Mouse (Mus musculus) MEL (cell line): Measurements from ENCODE around the gene Cacna1f. TPM values are rescaled to one million over a fixed set of nuclear protein-coding genes. Genes with fewer than 3 reads are reported as not detected.
A peak's percentile ranks its signal among the peaks of the same experiment; 100 is the strongest.

Source experiments
- DNase-seq: peaks from one replicate; pipeline ENCODE4 v3.0.0; 2011; ENCODE audit warnings: low read depth, low spot score
- H3K27ac ChIP-seq: 2 replicates; pipeline ENCODE4 v1.5.1; 2012; ENCODE audit warnings: low read depth, mild to moderate bottlenecking, control low read depth, low read length, moderate library complexity; ENCODE audit not compliant: control insufficient read depth
- H3K27me3 ChIP-seq, 2 experiments: fragments of 150-350 bp in 1 of 2; sonication (generic) in 1 of 2; 2 replicates each; pipeline ENCODE4 v1.6.1; 2012; ENCODE audit warnings: low read length in 2 of 2, mild to moderate bottlenecking in 2 of 2, improper control_type of control experiment in 1 of 2, moderate library complexity in 1 of 2; ENCODE audit not compliant: insufficient read depth in 2 of 2, control insufficient read depth in 1 of 2
- H3K36me3 ChIP-seq, 2 experiments: 2 replicates each; pipeline ENCODE4 v1.6.1; 2012 to 2014; ENCODE audit warnings: low read length in 2 of 2, improper control_type of control experiment in 1 of 2, inconsistent platforms in 1 of 2, mild to moderate bottlenecking in 1 of 2; ENCODE audit not compliant: insufficient read depth in 2 of 2, control insufficient read depth in 1 of 2
- H3K4me1 ChIP-seq, 2 experiments: fragments of 150-350 bp in 1 of 2; sonication (generic) in 1 of 2; 2 replicates each; pipeline ENCODE4 v1.6.1; 2012; ENCODE audit warnings: low read length in 2 of 2, improper control_type of control experiment in 1 of 2, mild to moderate bottlenecking in 1 of 2; ENCODE audit not compliant: insufficient read depth in 2 of 2, control insufficient read depth in 1 of 2
- H3K4me3 ChIP-seq, 2 experiments: fragments of 150-350 bp in 1 of 2; sonication (generic) in 1 of 2; 2 replicates each; pipeline ENCODE4 v1.5.1; 2012; ENCODE audit warnings: low read depth in 2 of 2, low read length in 2 of 2, mild to moderate bottlenecking in 2 of 2, moderate library complexity in 2 of 2, control low read depth in 1 of 2, improper control_type of control experiment in 1 of 2; ENCODE audit not compliant: control insufficient read depth in 1 of 2, insufficient read depth in 1 of 2
- H3K79me2 ChIP-seq: 2 replicates; pipeline ENCODE4 v1.6.1; 2012; ENCODE audit warnings: mild to moderate bottlenecking, low read length, moderate library complexity; ENCODE audit not compliant: control insufficient read depth, poor library complexity, insufficient read depth
- H3K9ac ChIP-seq: 2 replicates; pipeline ENCODE4 v1.6.1; 2012; ENCODE audit warnings: low read depth, mild to moderate bottlenecking, control low read depth, low read length, moderate library complexity; ENCODE audit not compliant: control insufficient read depth, poor library complexity, severe bottlenecking
- H3K9me3 ChIP-seq: fragments of 150-350 bp; sonication (generic); replicated peaks from 2 replicates; pipeline ENCODE4 v1.6.1; 2012; ENCODE audit warnings: mild to moderate bottlenecking, low read length, improper control_type of control experiment, moderate library complexity; ENCODE audit not compliant: insufficient read depth
- CTCF ChIP-seq, 3 experiments: IDR thresholded peaks in 2 of 3; conservative IDR thresholded peaks in 1 of 3; 2 replicates each; pipeline ENCODE4 v1.5.1; 2011 to 2012; ENCODE audit warnings: low read length in 3 of 3, low read depth in 2 of 3, mild to moderate bottlenecking in 2 of 3, improper control_type of control experiment in 1 of 3, inconsistent platforms in 1 of 3, mixed read lengths in 1 of 3, moderate library complexity in 1 of 3; ENCODE audit not compliant: control insufficient read depth in 1 of 3, insufficient read depth in 1 of 3, poor library complexity in 1 of 3, severe bottlenecking in 1 of 3
- E2F4 ChIP-seq: IDR thresholded peaks from 2 replicates; pipeline ENCODE4 v1.6.1; 2011; ENCODE audit warnings: low read depth, low read length, improper control_type of control experiment, borderline replicate concordance
- EP300 ChIP-seq, 2 experiments: IDR thresholded peaks; 2 replicates each; pipeline ENCODE4 v1.6.1; 2011; ENCODE audit warnings: improper control_type of control experiment in 2 of 2, low read length in 2 of 2, low read depth in 1 of 2, mild to moderate bottlenecking in 1 of 2
- GABPA ChIP-seq: IDR thresholded peaks from 2 replicates; pipeline ENCODE4 v1.6.1; 2012; ENCODE audit warnings: low read depth, mild to moderate bottlenecking, inconsistent platforms, low read length, improper control_type of control experiment, moderate library complexity
- HCFC1 ChIP-seq: IDR thresholded peaks from 2 replicates; pipeline ENCODE4 v1.6.1; 2012; ENCODE audit warnings: low read depth, mild to moderate bottlenecking, inconsistent platforms, low read length, improper control_type of control experiment, moderate library complexity
- KAT2A ChIP-seq: conservative IDR thresholded peaks from 2 replicates; pipeline ENCODE4 v1.6.1; 2012; ENCODE audit warnings: low read depth, low read length, improper control_type of control experiment, inconsistent platforms
- MAZ ChIP-seq: IDR thresholded peaks from 2 replicates; pipeline ENCODE4 v1.6.1; 2012; ENCODE audit warnings: low read depth, mild to moderate bottlenecking, inconsistent platforms, low read length, improper control_type of control experiment
- MEF2A ChIP-seq: IDR thresholded peaks from 2 replicates; pipeline ENCODE4 v1.6.1; 2014; ENCODE audit warnings: low read depth, mild to moderate bottlenecking, inconsistent platforms, low read length, improper control_type of control experiment; ENCODE audit not compliant: poor library complexity, insufficient replicate concordance, severe bottlenecking; ENCODE audit errors: extremely low read depth
- MXI1 ChIP-seq: IDR thresholded peaks from 2 replicates; pipeline ENCODE4 v1.6.1; 2011; ENCODE audit warnings: mild to moderate bottlenecking, low read depth, low read length, improper control_type of control experiment
- MYB ChIP-seq: IDR thresholded peaks from 2 replicates; pipeline ENCODE4 v1.6.1; 2011; ENCODE audit warnings: mild to moderate bottlenecking, low read depth, low read length, improper control_type of control experiment
- MYC ChIP-seq: IDR thresholded peaks from 2 replicates; pipeline ENCODE4 v1.6.1; 2011; ENCODE audit warnings: low read depth, mild to moderate bottlenecking, low read length, improper control_type of control experiment, moderate library complexity
- NELFE ChIP-seq: IDR thresholded peaks from 2 replicates; pipeline ENCODE4 v1.6.1; 2011; ENCODE audit warnings: low read depth, low read length, improper control_type of control experiment
- POLR2A ChIP-seq, 2 experiments: IDR thresholded peaks; 2 replicates each; pipeline ENCODE4 v1.6.1; 2011 to 2012; ENCODE audit warnings: low read length in 2 of 2, mild to moderate bottlenecking in 2 of 2, control low read depth in 1 of 2, improper control_type of control experiment in 1 of 2, low read depth in 1 of 2, moderate library complexity in 1 of 2; ENCODE audit not compliant: control insufficient read depth in 1 of 2, insufficient read depth in 1 of 2, poor library complexity in 1 of 2
- POLR2AphosphoS2 ChIP-seq: IDR thresholded peaks from 2 replicates; pipeline ENCODE4 v1.6.1; 2011; ENCODE audit warnings: low read length, improper control_type of control experiment
- SMC3 ChIP-seq: IDR thresholded peaks from 2 replicates; pipeline ENCODE4 v1.6.1; 2011; ENCODE audit warnings: low read depth, low read length, improper control_type of control experiment
- TBP ChIP-seq: IDR thresholded peaks from 2 replicates; pipeline ENCODE4 v1.8.0; 2011; ENCODE audit warnings: low read depth, low read length, improper control_type of control experiment
- UBTF ChIP-seq: IDR thresholded peaks from 2 replicates; pipeline ENCODE4 v1.6.1; 2012; ENCODE audit warnings: low read depth, mild to moderate bottlenecking, inconsistent platforms, low read length, improper control_type of control experiment, moderate library complexity, borderline replicate concordance; ENCODE audit not compliant: insufficient read depth
- USF1 ChIP-seq: IDR thresholded peaks from 2 replicates; pipeline ENCODE4 v1.6.1; 2014; ENCODE audit warnings: low read depth, mild to moderate bottlenecking, inconsistent platforms, low read length, improper control_type of control experiment, moderate library complexity
- USF2 ChIP-seq, 2 experiments: IDR thresholded peaks; 2 replicates each; pipeline ENCODE4 v1.6.1; 2011 to 2012; ENCODE audit warnings: improper control_type of control experiment in 2 of 2, low read length in 2 of 2, borderline replicate concordance in 1 of 2, inconsistent platforms in 1 of 2, low read depth in 1 of 2, mild to moderate bottlenecking in 1 of 2; ENCODE audit not compliant: insufficient read depth in 1 of 2
- ZMIZ1 ChIP-seq: IDR thresholded peaks from 2 replicates; pipeline ENCODE4 v1.6.1; 2012; ENCODE audit warnings: low read depth, mild to moderate bottlenecking, inconsistent platforms, low read length, improper control_type of control experiment, moderate library complexity
- polyA plus RNA-seq, 2 experiments: library from polyadenylated mRNA; stranded (reverse) in 1 of 2; unstranded in 1 of 2; fragments of >175 nt in 1 of 2; fragments of >200 nt in 1 of 2; gene quantifications; 2 replicates each; pipeline versions ENCODE4 v1.2.1 to v1.2.4; 2012; ENCODE audit warnings: low replicate concordance in 2 of 2, low read depth in 1 of 2; ENCODE audit not compliant: insufficient read length in 2 of 2, insufficient read depth in 1 of 2, missing spikeins in 1 of 2
- total RNA-seq: library from RNA; depleted of rRNA; stranded (reverse); fragments of 300-350 nt; gene quantifications from 2 replicates; pipeline ENCODE4 v1.2.3, GENCODE M21; 2012

The Cacna1f gene
- total and polyA plus RNA-seq, 3 experiments = 0.17 TPM; not detected in 2

- no peak for TF ChIP-seq MEF2A
- TF ChIP-seq TBP = no peak; the same call in 1 of the 2 replicates
- TF ChIP-seq USF2 (IDR thresholded peaks at IDR 0.05; ENCODE audit: borderline replicate concordance in 1 of 2, insufficient read depth in 1 of 2, low read depth in 1 of 2, low read length in 2 of 2) = no peak
- no peak for TF ChIP-seq KAT2A
- TF ChIP-seq CTCF (IDR thresholded peaks at IDR 0.05 in 2 of 3, conservative IDR thresholded peaks at IDR 0.05 in 1 of 3; ENCODE audit: control insufficient read depth in 1 of 3, insufficient read depth in 1 of 3, low read depth in 2 of 3, low read length in 3 of 3, poor library complexity in 1 of 3, severe bottlenecking in 1 of 3) = peak in 2 of 3 experiments; percentile 82 to 95; a peak in 4 of 6 replicates
- TF ChIP-seq UBTF = 0 out of 2 replicates have a peak, but pooled peaks have one; percentile 75
- TF ChIP-seq, all 39 proteins: peak for 15
Observed at GRCm38 (mm10) chrX:7679405-7680056, 72.6 kb downstream of the Cacna1f start (continued).

- Histone ChIP-seq H3K4me3 (peak overlapping the region; percentile 39 to 44), H3K79me2 (no peaks in the 10 kb centered on the region), H3K27ac (no peak overlapping the region), H3K27me3 (peaks cover 4 to 8% of the 10 kb centered on the region in 2 experiments), H3K9me3 (no peaks in the 10 kb centered on the region), H3K4me1 (peaks cover 0 to 6% of the 10 kb centered on the region in 2 experiments; a peak in 1 of 4 replicates), H3K36me3 (peaks cover 0 to 3% of the 10 kb centered on the region in 2 experiments; a peak in 1 of 4 replicates), H3K9ac (peak overlapping the region; percentile 65)
- TF ChIP-seq MEF2A (no peak), HCFC1 (no peak), CTCF (IDR thresholded peaks at IDR 0.05 in 2 of 3, conservative IDR thresholded peaks at IDR 0.05 in 1 of 3; ENCODE audit: control insufficient read depth in 1 of 3, insufficient read depth in 1 of 3, low read depth in 2 of 3, low read length in 3 of 3, poor library complexity in 1 of 3, severe bottlenecking in 1 of 3) (no peak), TBP (no peak), POLR2A (IDR thresholded peaks at IDR 0.05; ENCODE audit: control insufficient read depth in 1 of 2, insufficient read depth in 1 of 2, low read depth in 1 of 2, low read length in 2 of 2, poor library complexity in 1 of 2) (no peak), MYC (no peak), ZMIZ1 (no peak), POLR2AphosphoS2 (no peak), EP300 (IDR thresholded peaks at IDR 0.05; ENCODE audit: low read depth in 1 of 2, low read length in 2 of 2) (no peak), SMC3 (no peak), GABPA (no peak), E2F4 (no peak), USF1 (no peak), NELFE (no peak), MAZ (no peak), MYB (no peak), MXI1 (no peak)
- DNase-seq = no peak
Observed at GRCm38 (mm10) chrX:7680057-7680412, 73.2 kb downstream of the Cacna1f start.
